Mouse (Mus musculus) 3134 (cell line): Measurements from ENCODE around the gene Senp3.
"Not testable (repeated sequence)": the region's sequence is repeated elsewhere in the genome, so short reads cannot be mapped to it uniquely, and the experiment has no call there.

Experiments
- DNase-seq: peaks from one replicate; pipeline ENCODE4 v3.0.0-alpha.2; 2011; ENCODE audit warnings: low spot score; ENCODE audit not compliant: insufficient read length; ENCODE audit errors: extremely low read depth

The Senp3 gene

DNA sequence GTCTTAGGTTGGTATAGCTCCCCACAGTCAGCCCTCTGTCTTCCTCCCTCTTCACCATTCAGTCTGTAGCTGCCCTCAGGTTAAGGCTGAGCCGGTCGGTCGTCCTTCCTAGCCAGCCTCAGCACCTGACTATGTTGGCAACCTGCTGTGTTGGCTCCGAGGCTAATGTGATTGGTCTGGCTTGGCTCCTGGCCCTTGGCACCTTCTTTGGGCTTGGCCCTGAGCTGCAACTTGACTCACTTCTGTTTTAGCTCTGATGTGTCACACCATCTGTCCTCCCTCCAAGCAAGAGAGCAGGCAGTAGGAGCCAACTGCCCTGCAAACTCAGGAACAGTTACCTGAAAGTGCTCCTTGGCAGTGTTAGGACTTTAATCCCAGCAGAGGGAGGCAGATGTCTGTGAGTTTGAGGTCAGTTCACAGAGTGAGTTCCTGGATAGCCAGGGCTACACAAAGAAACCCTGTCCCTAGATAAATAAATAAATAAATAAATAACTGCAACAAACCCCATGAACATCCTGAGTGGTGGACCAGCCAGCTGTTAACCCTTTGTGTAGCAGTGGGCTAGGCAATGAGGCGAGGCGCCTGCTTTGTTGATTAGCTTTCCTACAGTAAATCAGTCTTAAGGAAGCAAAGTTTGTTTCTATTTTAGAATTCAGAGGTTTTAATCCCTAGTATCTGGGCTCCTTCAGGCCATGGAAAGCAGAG, 25.0 kb upstream of the Senp3 start:
- DNase-seq = peak; percentile 81

DNA sequence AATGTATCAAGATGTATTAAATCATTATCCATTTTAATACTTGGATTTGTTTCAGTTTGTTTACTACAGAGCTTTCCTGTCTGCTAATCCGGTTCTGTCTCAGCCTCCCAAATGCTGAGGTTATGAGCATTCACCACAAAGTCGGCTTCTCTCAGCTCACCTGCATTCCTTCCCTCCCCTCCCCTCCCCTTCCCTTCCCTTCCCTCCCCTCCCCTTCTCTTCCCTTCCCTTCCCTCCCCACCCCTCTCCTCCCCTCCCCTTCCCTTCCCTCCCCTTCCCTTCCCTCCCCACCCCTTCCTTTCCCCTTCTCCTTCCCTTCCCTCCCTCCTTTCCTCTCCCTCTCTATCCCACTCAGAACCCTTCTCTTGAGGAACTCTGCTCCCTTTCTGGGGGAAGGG, 22.7 kb upstream of the Senp3 start:
- DNase-seq = no peak

DNA sequence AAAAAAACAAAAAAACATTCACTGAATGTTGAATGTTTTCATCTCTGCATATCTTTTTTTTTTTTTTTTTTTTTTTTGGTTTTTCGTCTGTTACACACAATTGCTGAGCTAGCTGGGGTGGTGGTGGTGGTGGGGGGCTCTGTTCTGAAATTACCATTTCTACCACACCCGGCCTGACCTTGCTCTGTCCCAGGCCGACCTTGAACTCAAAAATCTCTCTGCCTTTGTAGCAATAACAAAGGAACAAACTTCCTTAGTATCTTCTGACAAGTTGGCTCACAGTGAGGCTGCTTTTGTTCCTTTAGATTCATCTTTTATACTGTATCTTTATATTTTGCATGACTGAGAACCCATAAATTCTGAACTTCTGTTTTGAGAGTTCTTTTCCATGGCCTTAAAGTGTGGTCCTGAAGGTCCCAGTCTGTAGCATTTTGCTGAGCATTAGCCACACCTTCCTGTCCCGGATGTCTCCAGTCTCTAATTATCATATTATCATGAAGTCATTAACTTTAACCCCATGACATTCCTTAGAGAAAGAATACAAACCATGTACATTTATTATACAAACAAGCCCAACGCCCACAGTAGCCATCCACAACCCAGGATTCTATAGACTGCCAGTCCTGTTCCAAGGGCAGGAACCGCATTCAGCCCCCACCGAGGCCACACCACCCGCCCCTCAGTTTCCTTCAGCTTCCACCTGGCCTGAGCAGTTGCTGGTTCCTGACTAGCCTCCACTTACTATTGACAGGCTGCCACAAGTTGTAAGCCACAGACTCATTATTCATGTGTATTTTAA, 22.1 kb upstream of the Senp3 start:
- no peak for DNase-seq

DNA sequence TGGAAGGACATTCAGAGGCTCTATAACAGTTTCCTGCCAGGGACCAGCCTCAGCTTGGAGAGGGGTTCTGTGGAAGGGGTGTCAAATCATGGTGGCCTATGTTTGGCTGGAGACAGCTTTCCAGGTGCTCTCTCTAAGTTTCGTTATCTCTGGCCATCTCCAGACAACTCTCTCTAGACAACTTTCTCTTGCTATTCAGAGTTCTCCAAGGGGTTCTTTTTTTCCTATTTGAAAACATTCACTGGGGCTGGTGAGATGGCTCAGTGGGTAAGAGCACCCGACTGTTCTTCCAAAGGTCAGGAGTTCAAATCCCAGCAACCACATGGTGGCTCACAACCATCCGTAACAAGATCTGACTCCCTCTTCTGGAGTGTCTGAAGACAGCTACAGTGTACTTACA, 21.5 kb upstream of the Senp3 start:
- not testable (repeated sequence) for DNase-seq

DNA sequence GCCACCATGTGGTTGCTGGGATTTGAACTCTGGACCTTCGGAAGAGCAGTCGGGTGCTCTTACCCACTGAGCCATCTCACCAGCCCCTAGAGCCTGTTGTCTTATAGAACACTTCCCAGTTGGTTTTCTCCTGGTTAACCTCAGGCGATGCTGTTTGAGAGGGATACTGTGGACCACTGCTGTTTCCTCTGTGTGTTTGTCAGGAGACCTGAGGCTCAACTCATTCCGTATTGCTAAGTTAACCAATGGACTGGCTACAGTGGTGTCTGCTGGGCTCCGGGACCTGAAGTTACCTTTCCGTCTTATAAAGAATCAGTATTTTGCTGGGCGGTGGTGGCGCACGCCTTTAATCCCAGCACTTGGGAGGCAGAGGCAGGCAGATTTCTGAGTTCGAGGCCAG, 21.0 kb upstream of the Senp3 start:
- DNase-seq = not testable (repeated sequence)

DNA sequence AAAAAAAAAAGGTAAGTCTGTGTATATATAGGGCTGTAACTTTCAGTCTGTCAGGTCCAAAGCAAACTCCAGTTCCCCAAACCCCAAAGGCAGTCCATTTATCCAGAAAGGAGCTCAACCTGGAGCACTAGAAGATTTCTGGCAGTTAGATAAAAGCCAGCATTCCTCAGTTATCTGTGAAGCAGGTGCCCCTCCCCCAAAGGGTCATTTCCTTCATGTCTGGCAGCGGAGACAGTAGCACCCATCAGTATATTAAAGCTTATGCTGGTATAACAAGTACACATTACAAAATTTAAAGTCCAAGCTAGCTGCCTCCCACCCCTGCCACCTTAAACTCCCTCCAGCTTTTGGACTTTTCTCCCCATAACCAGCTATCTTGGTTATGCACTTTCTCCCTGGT, 17.7 kb upstream of the Senp3 start:
- no peak for DNase-seq

DNA sequence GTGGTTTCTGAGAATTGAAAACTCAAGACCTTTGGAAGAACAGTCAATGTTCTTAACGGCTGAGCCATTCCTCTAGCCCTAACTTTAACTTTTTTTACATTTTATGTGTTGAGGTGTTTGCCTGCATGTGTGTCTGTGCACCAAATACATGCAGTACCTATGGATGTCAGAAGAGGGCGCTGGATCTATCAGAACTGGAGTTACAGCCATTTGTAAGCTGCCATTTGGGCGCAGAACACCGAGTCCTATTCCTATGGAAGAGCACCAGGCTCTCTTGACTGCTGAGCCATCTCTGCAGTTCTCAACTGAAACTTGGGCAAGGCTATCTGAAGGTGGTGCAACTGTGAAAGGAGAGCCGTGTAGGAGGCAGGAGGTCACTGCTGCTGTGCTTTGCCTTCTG, 16.7 kb upstream of the Senp3 start:
- no peak for DNase-seq

DNA sequence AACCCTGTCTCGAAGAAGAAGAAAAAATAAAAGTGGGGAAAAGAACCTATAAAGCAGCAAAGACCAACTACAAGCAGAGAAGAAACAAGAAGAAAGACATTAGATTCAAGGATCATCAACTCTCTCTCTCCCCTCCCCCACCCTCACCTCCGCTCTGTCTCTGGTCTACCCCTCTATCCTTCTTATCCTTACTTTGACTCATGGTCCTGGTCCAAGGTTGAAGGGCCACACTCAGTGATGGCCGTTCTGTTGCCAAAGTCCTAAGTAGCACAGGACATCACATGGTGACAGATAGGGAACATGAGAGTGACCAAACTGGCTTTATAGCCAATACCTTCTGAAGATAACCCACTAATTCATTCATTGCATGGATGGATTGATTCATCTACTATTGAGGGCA, 15.5 kb upstream of the Senp3 start:
- DNase-seq = no peak

DNA sequence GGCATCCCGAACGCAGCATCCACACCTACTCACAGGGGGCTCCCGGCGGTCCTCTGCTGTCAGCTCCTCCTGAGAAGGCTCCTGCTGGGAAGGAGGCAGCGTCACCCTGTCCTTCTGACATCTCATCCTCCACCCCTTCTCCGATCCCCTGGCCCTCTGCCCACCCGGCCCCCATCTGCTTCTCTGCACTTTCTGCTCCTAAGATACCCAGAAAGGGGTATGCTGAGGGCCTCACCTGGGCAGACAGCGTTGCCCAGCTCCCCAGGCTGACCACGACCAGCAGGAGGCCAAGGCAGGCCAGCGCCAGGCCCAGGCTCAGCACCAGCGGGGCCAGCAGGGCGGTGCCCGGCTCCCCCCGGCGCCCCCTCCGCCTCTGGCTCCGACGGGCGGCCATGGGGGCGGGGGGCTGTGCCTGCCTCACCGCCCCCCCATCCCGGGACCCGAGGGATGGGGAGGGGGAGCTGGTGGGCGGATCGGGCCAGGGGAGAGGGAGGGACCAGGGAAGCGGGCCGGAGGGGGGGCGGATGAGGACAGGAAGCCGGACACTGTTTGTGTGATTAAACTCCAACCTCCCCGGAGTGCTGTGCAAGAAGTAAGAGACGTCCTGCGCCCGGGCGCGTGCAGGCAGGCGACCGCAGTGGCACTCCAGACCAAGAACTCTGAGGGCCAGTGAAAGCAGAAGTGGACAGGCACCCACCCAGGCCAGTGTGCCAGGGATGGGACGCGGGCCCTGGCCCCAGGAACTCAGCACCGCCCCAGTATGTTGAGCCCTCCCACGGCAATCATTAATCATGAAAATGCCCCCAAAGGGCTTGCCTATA, 13.7 kb upstream of the Senp3 start, which contains the start of the genes Tnfsf12 and Tnfsfm13:
Gene Tnfsf12 (minus strand): TSS at position 489 of the 821 bp plus-strand sequence.
Gene Tnfsfm13 (minus strand): TSS at position 738 of the 821 bp plus-strand sequence.
- DNase-seq = no peak

DNA sequence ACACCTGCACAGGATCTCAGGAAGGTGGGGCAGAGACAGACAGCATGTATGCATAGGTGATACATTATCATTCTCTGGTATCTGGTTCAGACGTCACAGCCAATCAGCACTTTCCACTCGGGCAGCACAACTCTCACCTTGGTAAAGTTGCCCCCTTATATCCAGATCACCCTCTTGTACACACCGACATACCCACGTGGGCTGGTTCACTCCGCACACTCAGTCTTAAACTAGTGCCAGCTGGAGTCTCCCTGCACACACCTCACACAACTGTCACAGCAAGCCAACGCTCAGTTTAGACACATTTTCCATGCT, 13.1 kb upstream of the Senp3 start:
- no peak for DNase-seq

DNA sequence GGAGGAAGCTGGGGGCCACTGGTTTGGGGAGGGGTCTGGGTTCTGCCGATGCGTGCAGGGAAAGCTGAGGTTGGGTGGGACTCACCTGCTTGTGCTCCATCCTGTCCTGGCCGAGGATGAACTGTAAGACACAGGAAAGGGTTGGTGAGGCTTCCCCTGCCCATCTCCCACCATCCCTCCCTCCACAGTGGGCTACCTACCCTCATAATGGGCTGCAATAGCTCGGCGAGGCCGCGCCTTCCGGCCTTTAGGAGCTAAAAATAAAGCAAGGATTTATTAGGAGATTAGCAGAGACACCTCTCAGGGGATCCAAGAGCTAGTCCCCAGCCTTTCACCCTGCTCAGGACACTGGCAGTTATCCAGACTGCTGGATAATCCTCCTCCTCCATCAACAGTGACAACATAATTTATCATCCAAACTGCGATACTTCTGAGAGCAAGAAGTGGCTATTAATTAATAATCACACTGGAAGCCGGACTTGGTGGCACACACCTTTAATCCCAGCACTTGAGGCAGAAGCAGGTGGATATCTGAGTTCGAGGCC, 11.6 kb upstream of the Senp3 start:
- no peak for DNase-seq

DNA sequence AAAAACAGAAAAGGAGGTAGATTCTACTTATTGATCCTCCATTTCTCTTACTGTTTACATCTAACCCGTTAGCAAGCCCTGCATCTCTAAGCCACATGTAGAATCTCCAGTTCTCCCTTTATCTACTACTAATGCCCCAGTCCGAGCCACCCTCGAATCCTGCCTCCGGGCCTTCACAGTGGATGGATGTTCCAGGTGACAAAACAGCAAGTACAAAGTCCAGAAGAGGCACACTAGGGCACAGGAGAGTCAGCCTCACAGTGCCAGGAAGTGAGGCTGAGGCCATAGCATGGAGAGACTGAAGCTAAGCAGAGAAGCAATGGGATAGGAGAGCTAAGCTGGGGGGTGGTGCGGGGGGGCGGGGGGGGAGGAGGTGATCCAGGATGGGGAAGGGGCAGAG, 11.0 kb upstream of the Senp3 start:
- DNase-seq = no peak

DNA sequence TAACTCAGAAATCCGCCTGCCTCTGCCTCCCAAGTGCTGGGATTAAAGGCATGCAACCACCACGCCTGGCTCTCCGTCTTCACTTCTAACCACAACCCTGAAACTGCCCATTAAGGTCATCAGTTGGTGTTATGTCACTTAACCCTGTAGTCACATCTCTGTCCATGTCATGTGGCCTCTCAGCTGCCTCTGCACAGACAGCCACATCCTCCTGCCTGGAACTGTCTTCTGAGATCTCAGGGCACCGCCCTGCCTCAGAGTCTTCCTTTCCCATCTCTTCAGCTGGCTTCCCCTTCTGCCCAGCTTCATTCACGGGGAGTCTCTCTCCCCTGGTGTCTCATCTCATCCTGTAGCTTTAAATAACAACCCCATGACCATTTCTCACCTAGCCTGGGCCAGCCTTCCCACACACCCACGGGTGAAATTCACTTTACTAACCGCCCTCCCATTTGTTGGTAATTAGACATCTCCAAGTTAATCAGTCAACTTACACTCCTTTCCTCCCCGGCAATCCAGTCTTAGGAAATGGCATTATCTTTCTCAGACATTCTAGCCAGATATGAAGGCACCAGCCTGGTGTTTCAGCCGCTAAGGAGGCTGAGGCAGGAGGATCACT, 10.4 kb upstream of the Senp3 start:
- DNase-seq = no peak

DNA sequence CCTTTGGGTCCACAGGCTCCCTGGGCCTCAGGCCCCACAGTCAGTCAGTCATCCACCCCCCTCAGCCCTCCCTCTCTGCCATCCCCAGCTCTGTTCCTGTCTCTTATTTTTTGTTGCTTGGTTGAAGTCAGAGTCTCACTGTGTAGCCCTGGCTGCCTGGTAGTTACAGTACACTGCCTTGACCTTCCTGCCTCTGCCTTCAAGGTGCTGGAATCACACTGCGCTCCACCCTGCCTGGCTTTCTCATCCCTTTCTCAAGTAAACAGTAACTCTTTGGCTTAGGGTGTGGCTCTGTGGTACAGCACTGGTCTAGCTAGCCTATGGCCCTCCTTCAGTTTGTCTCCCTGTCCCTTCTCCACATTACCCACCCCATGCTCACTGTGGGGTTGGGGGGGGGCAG, 8.0 kb upstream of the Senp3 start:
- no peak for DNase-seq

DNA sequence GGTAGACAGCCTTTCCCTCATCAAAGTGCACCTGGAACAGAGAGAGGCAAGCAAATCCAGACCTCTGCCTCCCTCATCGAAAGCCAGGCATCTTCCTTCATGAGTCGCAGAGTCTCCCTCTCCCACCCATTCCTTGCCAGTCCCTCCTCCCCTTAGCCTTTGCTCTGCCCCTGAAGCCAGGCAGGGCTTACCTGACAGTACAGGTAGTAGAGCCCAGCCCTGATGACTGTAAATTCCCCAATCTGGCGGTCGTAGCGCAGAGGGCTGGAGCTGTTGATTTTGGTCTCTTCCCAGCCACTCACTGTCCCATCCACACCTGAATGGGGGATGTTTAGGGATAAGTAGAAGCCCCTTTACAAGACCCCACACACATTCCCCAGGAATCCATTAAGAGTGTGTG, 5.2 kb upstream of the Senp3 start:
- no peak for DNase-seq

DNA sequence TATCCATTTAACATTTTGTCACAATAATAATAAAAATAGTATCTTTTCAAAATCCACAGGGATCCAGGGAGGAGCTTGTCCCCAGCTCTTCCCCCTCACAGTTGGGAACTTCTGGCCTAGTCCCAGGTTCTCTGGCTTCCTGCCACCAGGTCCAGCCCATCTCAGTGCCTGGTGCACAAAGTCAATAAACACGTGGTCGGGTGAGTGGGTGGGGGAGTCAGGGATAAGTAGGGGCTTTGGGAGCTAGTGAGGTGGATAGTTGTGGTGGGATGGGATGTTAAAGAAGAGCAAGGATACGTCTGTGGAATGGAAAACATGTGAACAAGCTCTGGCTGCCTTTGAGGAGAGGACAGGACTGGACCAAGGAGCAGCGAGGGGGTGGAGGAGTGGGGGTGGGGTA, 4.5 kb upstream of the Senp3 start:
- DNase-seq = peak; percentile 53

DNA sequence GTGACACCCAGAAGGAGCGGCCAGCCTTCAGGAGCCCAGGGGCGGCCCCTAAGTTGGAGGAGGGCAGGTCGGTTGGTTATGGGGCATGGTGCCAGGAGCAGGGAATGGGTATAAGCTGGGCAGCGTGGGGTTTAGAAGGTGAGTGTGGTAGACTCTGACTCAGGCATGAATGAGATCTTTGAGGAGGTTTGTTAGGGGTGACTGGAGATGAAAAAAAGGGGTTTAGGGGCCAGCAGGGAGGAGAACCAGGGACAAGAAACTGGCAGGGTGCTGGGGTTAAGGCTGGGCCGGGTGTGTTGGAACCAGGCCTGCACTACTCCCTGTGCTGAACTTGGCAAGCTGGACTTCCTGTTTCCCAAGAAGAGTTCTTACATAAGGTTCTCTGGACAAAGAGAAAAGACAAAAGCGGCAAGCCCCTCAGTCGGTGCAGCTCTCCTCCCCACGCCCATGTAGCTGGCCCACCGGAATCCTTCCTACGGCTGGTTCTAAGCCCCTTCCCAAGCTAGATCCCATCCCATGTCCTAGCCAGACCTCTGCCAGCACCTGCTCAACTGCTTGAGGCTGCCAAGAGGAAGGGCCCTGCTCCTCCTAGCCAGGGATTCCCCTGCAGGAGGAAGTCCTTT, 3.8 kb upstream of the Senp3 start, which contains the start of gene Tnfsf13:
Gene Tnfsf13 (minus strand): TSS at position 259 of the 623 bp plus-strand sequence.
- DNase-seq = peak; percentile 93

DNA sequence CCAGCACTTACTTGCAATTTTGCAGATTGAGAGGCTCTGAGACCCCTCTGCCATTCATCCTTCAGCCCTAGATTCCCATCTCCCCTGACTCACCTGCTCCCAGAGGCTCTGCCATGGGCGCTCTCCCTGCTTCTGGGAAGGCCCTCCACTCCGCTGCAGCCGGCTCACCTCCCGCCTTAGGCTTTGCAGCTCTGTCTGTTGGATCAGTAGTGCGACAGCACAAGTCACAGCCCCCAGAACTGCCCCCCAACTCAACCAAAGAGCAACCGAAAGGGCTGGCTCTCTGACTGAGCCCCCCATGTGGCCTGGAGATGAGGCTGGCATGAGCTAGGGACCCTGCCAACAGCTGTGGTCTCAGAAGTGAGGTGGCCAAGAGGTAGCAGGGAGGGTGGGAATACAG, 3.1 kb upstream of the Senp3 start:
- DNase-seq = no peak

DNA sequence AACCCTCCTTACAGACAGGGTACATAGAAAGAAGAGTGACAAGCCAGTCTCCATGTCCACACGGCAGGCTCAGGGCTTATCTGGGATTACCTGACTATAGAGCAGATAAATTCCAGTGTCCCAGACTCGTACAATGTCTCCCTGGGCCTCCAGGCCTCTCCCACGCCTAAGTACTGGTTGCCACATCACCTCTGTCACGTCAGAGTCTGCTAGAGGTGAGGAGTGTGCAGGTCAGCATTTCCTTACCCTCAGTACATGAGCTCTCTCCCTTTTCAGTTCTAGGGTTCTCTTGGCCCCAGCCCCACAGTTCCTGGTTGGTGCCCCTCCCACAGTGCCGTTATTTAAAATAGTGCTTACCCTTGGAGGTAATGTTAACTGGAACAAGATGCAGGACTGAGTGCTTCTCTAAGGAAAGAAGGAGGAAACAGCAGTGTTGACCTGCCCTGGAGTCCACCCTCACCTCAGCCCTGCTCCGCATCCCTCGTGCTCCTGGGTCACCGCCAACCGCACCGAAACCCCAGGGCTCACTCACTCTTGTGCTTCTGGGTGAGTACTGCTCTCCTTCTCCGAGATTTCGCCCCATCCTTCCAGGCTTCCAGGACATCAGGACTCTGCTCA, 2.4 kb upstream of the Senp3 start:
- DNase-seq = no peak

DNA sequence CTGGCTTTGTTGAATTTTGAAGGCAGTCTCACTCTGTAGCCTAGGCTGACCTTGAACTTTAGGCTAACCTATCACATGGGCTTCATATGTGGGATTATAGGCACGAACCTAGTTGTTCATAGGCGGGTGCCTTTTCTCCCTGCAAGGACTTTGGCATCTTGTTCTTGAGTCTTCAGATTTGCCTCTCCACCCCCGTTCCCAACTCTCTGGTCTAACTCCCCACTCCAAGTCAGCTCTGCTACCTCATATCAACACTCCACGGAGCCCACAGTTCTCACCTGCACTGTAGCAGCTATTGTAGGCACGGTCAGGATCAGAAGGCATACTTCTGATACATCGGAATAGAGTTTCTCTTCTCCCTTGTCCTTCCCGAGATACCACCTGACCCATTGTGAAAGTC, 1.7 kb upstream of the Senp3 start:
- no peak for DNase-seq
